Mouse (Mus musculus) 3T3-L1 (cell line): Measurements from ENCODE around the gene Zfp511.

Experiments used
- DNase-seq: peaks from one replicate; pipeline ENCODE4 v3.0.0-alpha.2; 2015; ENCODE audit warnings: low read depth, low spot score

The Zfp511 gene

GRCm38 (mm10) chr7:140048361-140049114 lies 12.3 kb downstream of the Zfp511 start, which contains the start of gene Msx3:
Gene Msx3, minus strand, starts transcription at chr7:140049089.
- no peak for DNase-seq

- DNase-seq, result no peak
Measured at GRCm38 (mm10) chr7:140049115-140049689, 13.0 kb downstream of the Zfp511 start.

GRCm38 (mm10) chr7:140054124-140054523 lies 17.9 kb downstream of the Zfp511 start:
- no peak for DNase-seq

DNA sequence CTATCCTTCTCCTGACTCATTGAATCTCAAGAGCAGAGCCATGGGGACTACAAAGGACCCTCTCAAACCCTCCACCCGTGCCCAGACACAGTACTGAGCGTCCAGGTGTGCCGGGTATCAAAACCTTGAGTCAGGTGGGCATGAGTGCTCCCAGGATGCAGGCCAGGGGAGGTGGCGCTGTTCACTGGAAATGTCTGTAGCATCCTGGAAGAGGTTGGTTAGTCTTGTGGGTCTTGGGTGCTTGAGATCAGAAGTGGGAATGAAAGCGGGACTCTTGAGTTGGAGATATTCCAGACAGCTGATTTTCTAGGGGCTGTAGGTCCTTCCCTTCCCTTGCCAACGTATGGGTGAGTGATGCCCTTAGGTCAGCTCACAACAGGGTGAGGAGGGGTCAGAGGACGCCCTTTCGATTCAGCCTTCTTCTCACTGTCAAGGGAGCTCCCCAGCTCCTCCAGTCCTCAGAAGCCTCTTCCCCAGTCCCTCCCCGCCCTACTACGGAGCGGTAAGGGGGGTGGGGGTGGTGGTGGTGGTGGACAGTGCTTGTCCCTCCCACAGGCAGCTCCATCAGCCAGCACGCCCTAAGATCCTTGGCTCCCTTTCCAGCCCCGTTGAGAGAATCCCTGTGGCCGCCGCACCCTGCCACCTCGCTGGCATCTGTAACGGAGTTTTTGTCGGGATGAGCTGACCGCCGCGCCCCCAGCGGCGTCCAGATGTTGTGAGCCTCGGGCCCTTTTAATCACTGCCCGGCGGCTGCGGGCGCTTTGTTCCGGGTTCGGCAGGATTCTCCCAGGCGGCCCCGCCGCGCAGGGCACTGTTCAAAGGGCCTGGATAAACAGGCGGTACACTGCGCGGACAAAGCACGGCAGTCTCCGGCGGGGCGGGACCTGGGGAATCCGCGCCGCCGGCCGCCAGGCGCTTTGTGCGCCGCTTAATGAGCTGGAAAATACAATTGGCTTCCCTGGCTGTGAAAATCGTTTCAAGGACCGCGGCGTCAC lies 21.5 kb downstream of the Zfp511 start:
- peak; percentile 34 for DNase-seq

DNA sequence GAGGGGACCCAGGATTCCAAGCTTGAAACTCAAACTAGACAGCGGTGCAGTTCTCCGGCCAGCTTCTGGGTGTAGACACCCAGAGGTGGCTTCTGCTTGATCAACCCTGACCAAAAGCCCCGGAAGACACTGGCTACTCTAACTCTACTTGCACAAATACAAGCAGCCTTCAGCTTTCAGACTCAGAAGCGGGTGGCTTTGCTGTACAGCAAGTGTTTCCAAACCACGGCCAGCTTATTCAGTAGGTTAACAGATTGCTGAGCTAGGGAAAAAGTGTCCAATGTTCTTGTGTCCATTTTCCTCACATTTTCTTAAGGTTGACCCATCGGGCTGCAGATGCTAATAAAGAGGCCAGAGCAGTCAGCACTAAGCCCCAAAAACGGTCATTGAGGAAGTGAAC lies 22.3 kb downstream of the Zfp511 start:
- no peak for DNase-seq

DNA sequence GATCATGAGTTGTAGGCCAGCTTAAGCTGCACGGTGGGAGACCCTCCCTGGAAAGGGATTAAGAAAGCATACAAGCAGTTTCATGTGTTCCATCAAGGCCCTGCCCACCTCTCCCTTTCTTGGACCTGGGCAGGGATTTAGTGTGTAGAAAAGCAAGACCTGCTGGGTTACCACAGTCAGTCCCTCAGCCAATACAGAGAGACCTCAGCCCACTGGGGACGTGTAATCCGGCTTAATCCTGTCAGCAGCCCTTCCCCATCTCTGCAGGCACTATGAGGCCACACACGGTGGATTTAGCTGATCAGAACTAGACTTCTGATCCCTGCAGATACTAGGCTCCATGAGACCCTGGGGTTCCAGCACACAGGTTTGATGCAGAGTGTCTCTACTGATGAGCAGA lies 23.4 kb downstream of the Zfp511 start:
- no peak for DNase-seq

GRCm38 (mm10) chr7:140060936-140061831 lies 25.0 kb downstream of the Zfp511 start:
- DNase-seq, result no peak

GRCm38 (mm10) chr7:140061832-140062130 lies 25.6 kb downstream of the Zfp511 start:
- DNase-seq, result no peak

DNA sequence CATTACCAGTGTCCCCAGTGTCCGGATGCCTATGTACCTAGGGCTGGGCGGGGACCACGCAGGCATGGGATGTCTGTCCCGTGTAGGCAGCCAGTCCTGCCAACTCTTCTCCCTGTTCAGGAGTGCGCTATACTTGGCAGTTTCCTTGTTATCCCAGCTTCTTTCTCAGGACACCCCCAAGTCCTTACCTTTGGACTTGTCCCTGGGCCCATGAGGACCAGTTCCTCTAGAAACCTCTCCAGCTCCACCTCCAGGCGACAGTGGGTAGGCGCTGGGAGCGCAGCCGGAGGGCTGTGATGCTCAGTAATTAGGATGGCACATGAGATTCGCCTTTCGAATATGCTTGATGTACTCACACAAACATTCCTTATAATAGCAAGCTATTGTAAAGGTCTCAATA lies 26.1 kb downstream of the Zfp511 start:
- DNase-seq, result no peak

DNA sequence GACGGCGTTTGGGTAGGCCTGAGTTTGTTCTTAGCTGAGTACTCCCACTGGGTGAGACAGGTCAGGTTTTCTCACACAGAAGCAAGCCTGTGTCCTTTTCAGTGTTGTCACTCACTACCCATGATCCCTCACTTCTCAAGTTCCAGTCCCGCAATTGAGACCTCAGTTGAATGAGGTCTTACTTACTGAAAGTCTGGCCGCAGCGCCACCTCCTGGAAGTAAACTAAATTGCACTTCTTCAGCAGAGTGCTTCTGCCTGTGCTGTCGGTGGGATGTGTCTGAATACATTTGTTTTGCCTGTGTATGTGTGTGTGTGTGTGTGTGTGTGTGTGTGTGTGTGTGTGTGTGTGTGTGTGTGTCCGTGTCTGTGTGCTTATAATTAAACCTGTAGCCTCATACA lies 26.9 kb downstream of the Zfp511 start:
- peak; percentile 75 for DNase-seq

DNA sequence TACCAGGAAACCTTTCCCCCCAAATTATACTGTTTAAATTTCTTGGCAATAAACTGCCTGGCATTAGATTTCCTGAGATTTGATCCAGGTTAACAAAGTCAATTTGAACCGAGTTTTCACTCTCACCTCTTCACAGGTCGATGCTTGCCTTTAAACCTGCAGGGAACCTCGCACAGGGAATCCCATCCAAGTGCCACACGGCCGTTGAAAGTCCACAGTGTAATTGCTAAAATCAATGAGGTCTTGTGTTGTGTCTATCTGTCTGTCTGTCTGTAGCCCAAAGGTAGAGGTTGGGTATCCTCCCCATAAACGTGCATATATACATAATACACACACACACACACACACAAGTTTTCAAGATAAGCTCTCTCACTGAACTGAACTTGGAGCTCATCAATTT lies 31.2 kb downstream of the Zfp511 start:
- DNase-seq, result no peak

DNA sequence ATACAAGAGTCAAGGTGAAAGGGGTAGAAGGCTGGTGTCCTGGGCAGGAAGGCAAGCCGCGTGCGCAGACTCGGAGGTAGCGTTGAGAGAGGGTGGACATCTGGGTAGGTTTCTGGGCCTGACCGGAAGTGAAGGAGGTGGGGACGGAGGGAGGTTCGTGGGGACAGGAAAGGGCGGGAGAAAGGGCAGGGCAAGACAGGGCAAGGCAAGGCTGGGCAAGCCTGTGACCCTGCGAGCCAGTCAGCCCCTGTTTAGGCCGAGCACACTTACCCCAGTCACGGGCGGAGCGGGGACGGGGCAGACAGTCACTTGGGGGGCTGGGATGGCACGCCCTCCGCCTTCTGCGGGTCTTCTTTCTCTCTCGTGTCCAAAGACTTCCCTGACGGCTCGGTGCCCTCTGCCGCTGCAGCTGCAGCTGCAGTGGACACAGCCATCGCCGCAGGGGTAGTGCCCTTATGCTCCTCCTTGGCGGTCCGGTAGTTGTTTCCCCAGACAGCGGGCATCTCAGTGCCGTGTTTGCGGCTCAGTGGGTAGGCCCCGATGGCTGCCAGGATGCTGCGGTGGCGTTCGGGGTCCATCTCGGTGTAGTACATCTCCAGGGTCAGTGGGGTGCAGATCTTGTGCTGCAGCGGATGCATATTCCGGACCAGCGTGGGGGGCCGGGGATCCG lies 34.0 kb downstream of the Zfp511 start:
- DNase-seq, result no peak

DNA sequence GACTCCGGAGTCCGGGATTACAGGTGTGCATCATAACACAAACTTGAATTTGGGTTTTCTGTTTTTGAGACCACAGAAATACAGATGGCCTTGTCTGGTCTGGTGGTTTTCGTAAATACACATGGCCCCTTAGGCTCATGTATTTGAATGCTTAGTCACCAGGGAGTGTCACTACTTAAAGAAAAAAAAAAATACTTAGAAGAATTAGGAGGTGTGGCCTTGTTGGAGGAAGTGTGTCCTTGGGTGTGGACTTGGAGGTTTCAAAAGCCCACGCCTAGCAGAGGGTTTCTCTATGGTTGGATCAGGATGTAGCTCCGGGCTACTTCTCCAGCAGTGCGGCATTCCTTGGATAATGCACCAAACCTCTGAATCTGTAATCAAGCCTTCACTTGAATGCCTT lies 41.5 kb downstream of the Zfp511 start:
- DNase-seq, result peak; percentile 55

- peak; percentile 84 for DNase-seq
Measured at GRCm38 (mm10) chr7:140078711-140079110, 42.5 kb downstream of the Zfp511 start.

- DNase-seq, result peak; percentile 51
Measured at GRCm38 (mm10) chr7:140080503-140081156, 44.4 kb downstream of the Zfp511 start.

GRCm38 (mm10) chr7:140081408-140082241 lies 45.4 kb downstream of the Zfp511 start:
- DNase-seq, result no peak

DNA sequence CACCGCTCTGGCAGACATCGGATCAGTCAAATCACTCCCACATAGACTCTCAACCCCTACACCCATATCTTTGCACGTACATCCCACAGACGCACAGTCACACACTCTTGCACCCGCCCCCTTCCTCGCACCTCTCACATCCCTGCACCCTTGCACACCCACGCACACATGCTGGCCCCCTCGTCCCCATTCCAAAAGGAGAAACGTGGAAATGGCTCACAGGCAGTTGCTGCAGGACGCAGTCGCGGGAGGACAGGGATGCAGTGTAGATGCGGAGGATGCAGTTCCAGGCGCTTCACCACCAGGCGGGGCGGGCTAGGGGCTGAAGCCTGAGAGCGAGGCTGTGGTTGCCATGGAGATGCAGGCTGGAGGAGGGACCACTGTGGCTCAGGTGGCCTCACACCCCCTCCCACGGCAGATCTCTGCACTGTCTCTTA lies 46.1 kb downstream of the Zfp511 start, which contains the start of gene Caly:
Gene Caly, minus strand, starts transcription at position 307 of the 437 bp plus-strand sequence.
- DNase-seq, result no peak
